Mouse (Mus musculus): Measurements from ENCODE around the gene Pus1.
A peak's percentile ranks its signal among the peaks of the same experiment; 100 is the strongest.

Pus1 gene

GRCm38 (mm10) chr5:110779998-110780760 is at the start of gene Pus1:
Pus1 (minus strand) TSS chr5:110780659.
- peak; percentile 99 for DNase-seq

DNA sequence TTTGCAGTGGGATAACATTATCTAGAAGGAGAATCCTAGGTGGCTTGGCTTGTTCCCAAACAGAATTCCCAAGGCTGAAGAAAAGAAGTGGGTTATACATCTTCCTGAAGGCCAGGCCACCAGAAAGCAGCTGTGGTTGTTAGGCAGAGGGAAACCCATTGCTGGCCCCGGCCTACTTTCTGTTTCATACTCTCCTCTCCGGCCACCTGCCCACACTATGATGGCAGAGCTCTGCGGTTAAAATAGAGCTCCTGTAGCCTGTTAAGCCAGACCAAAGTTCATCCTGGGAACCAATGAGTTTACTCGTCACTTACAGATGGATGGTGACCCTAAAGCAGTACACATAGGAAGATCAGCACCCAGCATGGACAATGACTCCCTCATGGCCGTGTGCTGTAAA is 47.1 kb upstream of the Pus1 start:
- no peak for DNase-seq

GRCm38 (mm10) chr5:110826781-110827495 is 46.5 kb upstream of the Pus1 start:
- DNase-seq, result peak; percentile 73

- DNase-seq, result peak; percentile 73
These were observed 44.0 kb upstream of the Pus1 start for GRCm38 (mm10) chr5:110824421-110824820.

- DNase-seq, result peak; percentile 100
These were observed 29.3 kb upstream of the Pus1 start, which contains the start of gene Ulk1 for GRCm38 (mm10) chr5:110809667-110810325. Ulk1 (minus strand) TSS chr5:110810097.

GRCm38 (mm10) chr5:110808821-110809666 is 28.6 kb upstream of the Pus1 start:
- peak; percentile 96 for DNase-seq

GRCm38 (mm10) chr5:110808061-110808631 is 27.7 kb upstream of the Pus1 start:
- peak; percentile 99 for DNase-seq

- peak; percentile 92 for DNase-seq
These were observed 27.0 kb upstream of the Pus1 start for GRCm38 (mm10) chr5:110807453-110807852.

DNA sequence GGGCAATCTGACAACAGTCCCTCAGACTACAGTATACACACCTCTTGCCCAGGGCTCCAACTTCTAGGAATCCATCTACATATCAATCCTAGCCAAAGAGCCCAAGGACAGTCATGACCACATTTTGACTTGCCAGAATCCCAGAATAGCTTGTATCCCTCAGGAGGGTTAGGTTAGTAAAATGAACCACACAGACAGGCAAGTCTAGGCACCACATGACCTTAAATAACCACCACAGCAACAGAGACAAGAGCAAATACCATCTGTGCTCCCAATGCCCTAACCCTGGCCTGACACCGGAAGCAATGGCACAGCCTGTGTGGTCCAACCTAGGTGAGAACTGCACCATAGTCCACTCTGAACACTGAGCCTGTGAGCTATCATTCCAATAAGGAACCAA is 26.2 kb upstream of the Pus1 start:
- DNase-seq, result peak; percentile 94

DNA sequence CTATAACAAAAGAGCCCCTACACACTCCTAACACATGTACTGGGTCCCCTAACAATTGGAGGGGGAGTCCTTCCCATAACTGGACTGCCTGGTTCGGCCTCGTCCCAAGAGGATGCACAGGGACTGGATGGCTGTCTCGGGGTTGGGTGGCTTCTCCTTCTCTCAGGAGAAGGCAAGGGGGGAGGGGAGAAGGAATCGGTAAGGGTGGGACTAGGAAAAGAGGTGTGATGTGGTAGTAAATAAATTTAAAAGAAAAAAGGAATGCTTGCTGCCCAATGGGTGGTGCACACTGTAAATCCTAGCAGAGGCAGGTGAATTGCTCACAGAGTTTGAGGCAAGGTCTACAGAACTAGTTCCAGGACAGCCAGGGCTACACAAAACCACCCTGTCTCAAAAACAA is 25.7 kb upstream of the Pus1 start:
- no peak for DNase-seq

DNA sequence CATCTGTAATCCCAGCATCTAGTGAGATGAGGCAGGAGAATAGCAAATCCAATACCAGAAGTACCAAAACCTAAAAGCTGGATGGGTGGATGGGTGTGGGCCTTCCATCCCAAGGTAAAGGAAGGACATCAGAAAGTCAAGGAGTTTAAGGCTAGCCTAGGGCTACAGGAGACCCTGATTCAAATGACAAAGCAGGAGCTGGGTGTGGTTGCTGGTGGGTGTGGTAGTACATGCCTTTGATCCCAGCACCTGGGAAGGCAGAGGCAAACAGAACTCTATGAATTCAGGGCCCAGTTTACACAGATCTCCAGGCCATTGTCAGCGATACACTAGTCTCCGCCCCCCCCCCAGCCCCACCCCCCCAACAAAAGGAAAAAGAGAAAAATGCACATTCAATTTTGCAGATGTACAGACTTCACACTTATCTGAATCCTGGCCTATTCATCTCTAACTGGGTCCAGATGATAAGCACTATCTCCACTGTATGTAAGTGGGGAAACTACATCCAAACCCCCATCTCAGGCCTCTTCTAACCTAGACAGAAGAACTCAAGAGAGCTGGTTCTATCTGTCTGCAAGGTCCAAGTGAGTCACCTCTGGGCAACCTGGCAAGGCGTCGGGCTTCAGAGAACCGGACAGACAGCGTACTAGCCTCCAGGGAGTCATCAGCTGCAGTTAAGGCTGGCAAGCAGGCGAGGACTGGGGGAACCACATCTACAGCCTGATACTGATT is 23.7 kb upstream of the Pus1 start:
- DNase-seq, result no peak

DNA sequence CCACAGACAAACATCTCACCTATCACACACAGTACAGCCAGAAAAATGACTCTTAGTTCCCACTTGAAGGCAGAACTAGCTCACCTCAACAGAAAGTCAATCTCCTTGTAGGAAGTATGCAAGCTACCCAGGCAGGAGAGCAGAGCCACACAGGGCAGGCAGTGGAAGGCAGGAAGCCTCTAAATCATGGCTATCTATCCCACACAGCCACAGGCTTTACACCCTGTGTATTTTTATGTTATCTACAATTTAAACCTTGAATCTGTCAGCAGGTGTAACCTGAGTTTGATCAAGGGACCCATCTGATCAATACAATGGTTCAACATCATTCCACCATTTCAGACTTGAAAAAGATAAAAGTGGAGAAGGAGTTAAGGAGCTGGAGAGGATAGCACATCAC is 22.4 kb upstream of the Pus1 start:
- DNase-seq, result no peak

- peak; percentile 95 for DNase-seq
These were observed 21.7 kb upstream of the Pus1 start for GRCm38 (mm10) chr5:110802186-110802585.

- DNase-seq, result peak; percentile 86
These were observed 20.7 kb upstream of the Pus1 start for GRCm38 (mm10) chr5:110801036-110801624.

GRCm38 (mm10) chr5:110797696-110798095 is 17.2 kb upstream of the Pus1 start:
- peak; percentile 94 for DNase-seq

DNA sequence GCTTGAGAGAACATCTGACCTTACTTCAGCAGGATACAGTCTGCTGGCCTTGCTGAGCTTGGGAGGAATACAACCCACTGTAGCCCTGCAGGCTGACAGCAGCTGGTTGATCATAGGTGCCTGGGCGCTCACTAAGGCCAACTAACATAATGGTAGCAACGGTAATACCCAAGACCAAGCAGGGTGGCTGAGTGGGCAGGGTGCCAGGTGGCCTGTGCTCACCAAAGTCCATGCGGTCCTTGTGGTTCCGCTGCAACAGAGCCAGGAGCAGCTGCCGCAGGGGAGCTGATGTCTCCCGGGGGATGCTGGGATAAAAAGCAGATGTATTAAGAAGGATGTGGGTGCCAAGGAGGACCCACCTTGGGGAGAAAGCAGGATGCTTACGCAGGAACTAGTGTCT is 13.9 kb upstream of the Pus1 start:
- DNase-seq, result no peak

DNA sequence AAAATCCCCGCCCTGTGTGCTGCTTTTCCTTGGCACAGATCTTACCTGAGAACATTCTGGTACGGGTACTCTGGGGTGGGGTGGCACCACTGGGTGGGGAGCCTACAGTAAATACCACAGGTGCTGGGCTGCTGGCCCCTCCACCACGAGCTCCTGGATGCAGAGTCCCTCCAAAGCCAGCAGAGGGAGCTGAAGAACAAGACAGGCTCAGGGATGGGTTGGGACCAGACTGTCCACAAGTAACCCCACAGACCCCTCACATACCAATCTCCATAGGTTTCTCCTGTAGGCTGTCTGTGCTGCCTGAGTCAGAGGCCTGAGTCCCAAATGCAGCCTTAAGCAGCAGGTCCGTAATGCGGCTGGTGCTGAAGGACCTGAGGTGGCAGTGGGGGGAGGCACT is 8.2 kb upstream of the Pus1 start:
- peak; percentile 95 for DNase-seq

GRCm38 (mm10) chr5:110786081-110786835 is 5.8 kb upstream of the Pus1 start:
- peak; percentile 91 for DNase-seq

DNA sequence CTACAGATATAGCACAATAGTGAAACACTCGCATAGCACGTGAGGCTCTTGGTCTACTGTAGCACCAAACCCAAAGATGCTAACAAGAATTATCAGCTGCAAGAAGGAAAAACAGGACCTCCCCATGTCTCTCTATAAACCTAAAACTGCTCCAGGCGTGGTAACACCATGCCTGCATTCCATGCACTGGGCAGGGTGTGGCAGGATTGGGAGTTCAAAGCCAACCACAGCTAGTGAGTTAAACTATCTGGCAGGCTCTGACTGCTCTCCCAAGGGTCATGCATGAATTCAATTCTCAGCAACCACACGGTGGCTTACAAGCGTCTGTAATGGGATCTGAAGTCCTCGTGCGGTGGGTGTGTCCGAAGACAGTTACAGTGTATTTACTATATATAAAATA is 2.7 kb upstream of the Pus1 start:
- DNase-seq, result no peak

GRCm38 (mm10) chr5:110781529-110782238 is 1.2 kb upstream of the Pus1 start:
- DNase-seq, result peak; percentile 90

Data from heart, adult 11 months (tissue).